Mouse (Mus musculus): ENCODE results near the gene Asdurf. TPM values are rescaled to one million over a fixed set of nuclear protein-coding genes. Genes with fewer than 3 reads are reported as not detected.

Asdurf gene
- polyA plus RNA-seq, 1 experiment from 2014 or later: not detected

DNA sequence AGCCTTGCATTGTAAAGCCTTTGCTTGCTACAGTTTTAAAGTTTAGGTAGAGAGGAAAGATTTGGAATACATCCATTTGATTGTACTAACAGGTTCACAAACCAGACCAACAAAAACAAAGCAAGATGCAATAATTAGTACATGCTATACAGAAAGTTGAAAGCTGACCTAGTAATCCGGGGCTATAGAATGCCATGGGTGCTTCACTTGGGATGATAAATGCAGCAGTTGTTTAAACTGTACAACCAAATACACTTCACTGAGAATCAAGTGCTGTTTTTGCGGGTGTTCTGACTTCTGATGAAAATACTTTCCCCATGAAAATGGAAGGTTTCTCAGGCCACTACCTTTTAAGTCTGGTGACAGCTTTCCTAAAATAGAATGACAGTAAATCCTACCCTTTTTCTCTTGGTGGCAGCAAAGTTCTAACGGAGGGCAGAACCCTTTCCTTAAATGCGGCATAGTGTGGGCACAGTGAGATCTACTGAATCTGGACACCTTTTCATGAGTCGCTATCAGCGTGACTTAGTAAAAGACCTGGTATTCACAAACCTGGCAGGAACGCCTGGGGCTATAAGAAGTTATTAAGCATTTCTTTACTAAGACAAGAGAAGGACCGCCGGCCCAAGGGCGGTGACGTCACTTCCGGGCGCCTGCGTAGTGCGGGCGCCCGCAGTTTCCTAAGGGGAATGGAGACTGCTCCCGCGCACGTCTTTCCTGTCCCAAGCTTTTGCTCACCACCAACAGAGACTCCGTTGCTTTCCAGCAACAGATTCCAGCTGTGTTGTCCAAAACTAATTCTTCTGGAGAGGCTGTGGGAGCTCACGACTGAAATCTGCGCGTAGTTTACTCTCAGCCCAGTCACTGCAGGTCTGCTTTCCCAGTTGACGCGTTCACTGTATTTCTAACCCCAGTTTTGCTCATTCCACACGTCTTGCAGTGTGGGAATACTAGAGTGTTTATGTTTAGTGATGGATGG is 39.1 kb downstream of the Asdurf start, which contains the start of gene Osgepl1:
Gene Osgepl1, plus strand, starts transcription at position 636 of the 979 bp plus-strand sequence.
- peak within 1 kb of the TSS; percentile 77 for H3K9ac ChIP-seq (replicated peaks; ENCODE audit: low read length)
- H3K27me3 ChIP-seq (ENCODE audit: control insufficient read depth, insufficient read depth, low read length): no peaks in the 10 kb centered on the region
- H3K9me3 ChIP-seq (replicated peaks; ENCODE audit: control insufficient read depth, low read length): no peaks in the 10 kb centered on the region
- DNase-seq (ENCODE audit: low spot score) (peak; percentile 93), ATAC-seq (replicated peaks; ENCODE audit: insufficient number of reproducible peaks, low FRiP score, low TSS enrichment, low read depth) (peak; percentile 93)
- peak within 1 kb of the TSS; percentile 58 for H3K4me3 ChIP-seq (ENCODE audit: low read depth, low read length)
- no peaks in the 10 kb centered on the region for H3K4me1 ChIP-seq (ENCODE audit: control insufficient read depth, insufficient read depth, low read length)
- peak within 1 kb of the TSS; percentile 52 for H3K27ac ChIP-seq (replicated peaks; ENCODE audit: low read depth, low read length)
- H3K4me2 ChIP-seq (ENCODE audit: low read depth, low read length): peak within 1 kb of the TSS; percentile 58
- 3% methylated on average over 27 of the region's 27 CpGs for WGBS
- H3K36me3 ChIP-seq (replicated peaks; ENCODE audit: control insufficient read depth, insufficient read depth, low read depth, low read length): no peaks in the 10 kb centered on the region

DNA sequence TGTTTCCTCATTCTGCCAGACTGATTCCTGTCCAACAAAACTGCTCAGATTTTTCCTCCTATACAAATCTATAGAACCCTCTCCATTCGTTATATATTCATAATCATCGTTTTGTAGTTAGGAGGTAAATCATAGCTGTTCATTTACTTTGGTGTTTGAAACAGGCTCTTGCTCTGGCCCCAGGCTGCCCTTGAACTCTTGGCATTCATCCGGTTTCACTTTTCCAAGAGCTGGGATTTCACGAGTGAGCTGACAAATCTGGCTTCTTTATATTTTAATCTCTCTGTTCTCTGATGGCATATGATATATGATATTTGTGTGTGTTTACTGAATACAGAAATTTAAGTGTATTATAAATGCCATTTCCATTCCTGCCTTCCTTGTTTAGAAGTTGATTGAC is 51.9 kb downstream of the Asdurf start:
- H3K27ac ChIP-seq (replicated peaks; ENCODE audit: low read depth, low read length): no peak overlapping the region
- no peaks in the 10 kb centered on the region for H3K36me3 ChIP-seq (replicated peaks; ENCODE audit: control insufficient read depth, insufficient read depth, low read depth, low read length)
- no peak for DNase-seq (ENCODE audit: low spot score)
- H3K4me1 ChIP-seq (ENCODE audit: control insufficient read depth, insufficient read depth, low read length): no peaks in the 10 kb centered on the region
- WGBS: 84% methylated on average over 4 of the region's 4 CpGs
- H3K27me3 ChIP-seq (ENCODE audit: control insufficient read depth, insufficient read depth, low read length): no peaks in the 10 kb centered on the region
- no peaks in the 10 kb centered on the region for H3K9me3 ChIP-seq (replicated peaks; ENCODE audit: control insufficient read depth, low read length)
- no peak overlapping the region for H3K4me3 ChIP-seq (ENCODE audit: low read depth, low read length)
- H3K9ac ChIP-seq (replicated peaks; ENCODE audit: low read length): no peak overlapping the region
- H3K4me2 ChIP-seq (ENCODE audit: low read depth, low read length): no peak overlapping the region
- no peak for ATAC-seq (replicated peaks; ENCODE audit: insufficient number of reproducible peaks, low FRiP score, low TSS enrichment, low read depth)

Other genes with a start within 250 kb of the Asdurf start
- gene 1700019A02Rik, start 165.0 kb downstream of the Asdurf start, polyA plus RNA-seq (2014; fragmentation: Nextera tagmentation; extraction: Ambion mirVana): not detected in 2 replicates
- 21.6 and 25.9 TPM in 2 replicates for gene Pms1, start 55.6 kb downstream of the Asdurf start, polyA plus RNA-seq (2014; fragmentation: Nextera tagmentation; extraction: Ambion mirVana)
- 71.7 and 72.1 TPM in 2 replicates for gene Ormdl1, start 55.5 kb downstream of the Asdurf start, polyA plus RNA-seq (2014; fragmentation: Nextera tagmentation; extraction: Ambion mirVana)
- gene Gm28778, start 55.5 kb downstream of the Asdurf start, polyA plus RNA-seq (2014; fragmentation: Nextera tagmentation; extraction: Ambion mirVana): not detected in 2 replicates
- gene Osgepl1, start 39.0 kb downstream of the Asdurf start, polyA plus RNA-seq (2014; fragmentation: Nextera tagmentation; extraction: Ambion mirVana): 25.6 and 26.6 TPM in 2 replicates
- 1.4 and 1.6 TPM in 2 replicates for gene Gm28551, start within 50 bp of the Asdurf start, polyA plus RNA-seq (2014; fragmentation: Nextera tagmentation; extraction: Ambion mirVana)
- gene Asnsd1, start 133 bp upstream of the Asdurf start, polyA plus RNA-seq (2014; fragmentation: Nextera tagmentation; extraction: Ambion mirVana): 114 and 138 TPM in 2 replicates